Mouse (Mus musculus): ENCODE data around the gene Pikfyve. TPM values are rescaled to one million over a fixed set of nuclear protein-coding genes. Genes with fewer than 3 reads are reported as not detected.
A peak's percentile ranks its signal among the peaks of the same experiment; 100 is the strongest.

Pikfyve gene
- polyA plus RNA-seq (2015; fragmentation: Nextera tagmentation; extraction: Ambion mirVana), result 10.7 and 10.9 TPM in 2 replicates

DNA sequence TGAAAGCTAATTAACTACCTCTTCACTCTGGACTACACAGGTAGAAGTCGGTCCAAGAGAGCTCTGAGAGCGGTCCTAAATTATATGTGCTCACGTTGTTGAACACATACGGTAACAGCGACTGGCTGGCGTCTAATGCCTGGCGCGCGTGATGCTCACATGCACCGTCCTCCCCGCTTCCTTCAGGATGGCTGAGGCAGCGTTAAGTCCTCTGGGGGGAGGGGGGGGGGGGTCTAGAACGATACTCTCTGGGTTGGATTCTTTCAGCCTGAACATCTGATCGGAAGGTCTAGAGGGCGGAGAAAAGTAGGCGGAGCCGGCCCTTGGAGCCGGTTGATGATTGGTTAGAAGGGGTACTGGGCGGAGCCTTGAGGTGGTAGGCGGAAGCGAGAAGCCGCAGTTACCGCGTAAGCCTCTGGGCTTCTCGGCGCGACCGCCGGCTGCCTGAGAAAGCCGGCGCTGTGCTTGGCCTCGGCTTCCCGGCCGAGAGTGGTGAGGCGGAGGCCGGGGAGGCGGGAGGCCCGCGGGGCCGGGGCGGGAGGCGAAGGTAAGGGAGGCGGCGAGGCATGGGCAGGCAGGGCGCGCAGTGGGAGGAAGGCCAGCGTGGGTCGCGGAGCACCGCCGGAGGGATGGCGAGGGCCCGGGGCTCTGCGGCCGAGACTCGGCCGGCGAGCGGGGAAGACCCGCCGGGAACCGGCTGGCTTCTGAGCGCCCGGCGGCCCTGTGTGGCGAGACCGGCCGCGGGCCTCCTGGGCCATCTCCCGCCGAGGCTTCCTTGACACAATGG is at the start of gene Pikfyve, which contains the start of gene Idh1:
Gene Pikfyve, plus strand, starts transcription at position 397 of the 787 bp plus-strand sequence.
Gene Idh1, minus strand, starts transcription at position 214 of the 787 bp plus-strand sequence.
- H3K4me1 ChIP-seq, result 0 out of 2 replicates have a peak, but pooled peaks cover 14% of the 10 kb centered on the region

GRCm38 (mm10) chr1:65137560-65137959 is 48.9 kb upstream of the Pikfyve start:
- H3K9me3 ChIP-seq (replicated peaks), result no peaks in the 10 kb centered on the region
- no peak for ATAC-seq (ENCODE audit: insufficient number of reproducible peaks, low FRiP score, low TSS enrichment, low read depth)
- 74% methylated on average over 6 of the region's 6 CpGs for WGBS
- no peak overlapping the region for H3K4me3 ChIP-seq (replicated peaks)
- H3K4me2 ChIP-seq (replicated peaks), result no peak overlapping the region
- H3K27me3 ChIP-seq, result no peaks in the 10 kb centered on the region
- no peak overlapping the region for H3K27ac ChIP-seq (replicated peaks)
- H3K36me3 ChIP-seq, result no peaks in the 10 kb centered on the region
- no peak overlapping the region for H3K9ac ChIP-seq
- H3K4me1 ChIP-seq, result no peaks in the 10 kb centered on the region

More for the DNA sequence above, at the start of gene Pikfyve, which contains the start of gene Idh1:
- under 1% methylated on average over 70 of the region's 71 CpGs for WGBS
- H3K9ac ChIP-seq, result peak within 1 kb of the TSS; percentile 70
- H3K4me2 ChIP-seq (replicated peaks), result peak within 1 kb of the TSS; percentile 68
- peak within 1 kb of the TSS; percentile 90 for H3K27ac ChIP-seq (replicated peaks)
- H3K4me3 ChIP-seq (replicated peaks), result peak within 1 kb of the TSS; percentile 73
- H3K9me3 ChIP-seq (replicated peaks), result no peaks in the 10 kb centered on the region
- H3K36me3 ChIP-seq, result no peaks in the 10 kb centered on the region
- H3K27me3 ChIP-seq, result no peaks in the 10 kb centered on the region
- peak; percentile 99 for ATAC-seq (ENCODE audit: insufficient number of reproducible peaks, low FRiP score, low TSS enrichment, low read depth)

- H3K36me3 ChIP-seq, result no peaks in the 10 kb centered on the region
- H3K9me3 ChIP-seq (replicated peaks), result no peaks in the 10 kb centered on the region
- H3K4me3 ChIP-seq (replicated peaks), result no peak overlapping the region
- H3K9ac ChIP-seq, result no peak overlapping the region
- WGBS, result 43% methylated on average over 2 of the region's 2 CpGs
- no peaks in the 10 kb centered on the region for H3K4me1 ChIP-seq
- no peak overlapping the region for H3K27ac ChIP-seq (replicated peaks)
- no peak overlapping the region for H3K4me2 ChIP-seq (replicated peaks)
- H3K27me3 ChIP-seq, result no peaks in the 10 kb centered on the region
- ATAC-seq (ENCODE audit: insufficient number of reproducible peaks, low FRiP score, low TSS enrichment, low read depth), result no peak
Measured at GRCm38 (mm10) chr1:65144783-65145182, 41.7 kb upstream of the Pikfyve start.

- no peak overlapping the region for H3K4me3 ChIP-seq (replicated peaks)
- 25% methylated on average over 2 of the region's 2 CpGs for WGBS
- no peak for ATAC-seq (ENCODE audit: insufficient number of reproducible peaks, low FRiP score, low TSS enrichment, low read depth)
Measured at GRCm38 (mm10) chr1:65146601-65147000, 39.9 kb upstream of the Pikfyve start.

DNA sequence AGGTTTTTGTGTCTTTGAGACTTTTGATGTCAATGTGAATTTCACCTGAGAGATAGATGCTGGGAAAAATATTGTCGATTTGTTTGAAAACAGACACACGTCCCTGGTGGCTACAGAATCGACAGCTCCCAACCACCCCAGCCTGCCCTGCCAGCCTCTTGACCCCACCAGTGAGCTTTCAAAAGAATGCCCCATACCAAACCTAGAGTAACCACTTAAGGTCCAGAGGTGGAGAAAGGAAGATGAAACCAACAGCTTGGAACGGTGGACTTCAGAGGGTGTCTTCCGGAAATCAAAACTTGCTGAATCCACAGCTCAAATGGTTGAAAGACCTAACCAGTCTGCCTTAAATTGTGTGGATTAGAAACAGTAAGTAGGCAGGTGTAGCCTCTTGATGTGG is 39.2 kb upstream of the Pikfyve start:
- WGBS, result 86% methylated on average over 5 of the region's 5 CpGs
- ATAC-seq (ENCODE audit: insufficient number of reproducible peaks, low FRiP score, low TSS enrichment, low read depth), result no peak

More at GRCm38 (mm10) chr1:65146601-65147000, 39.9 kb upstream of the Pikfyve start:
- Histone ChIP-seq H3K36me3 (no peaks in the 10 kb centered on the region), H3K9ac (no peak overlapping the region), H3K27me3 (no peaks in the 10 kb centered on the region), H3K4me1 (no peaks in the 10 kb centered on the region), H3K4me2 (replicated peaks) (no peak overlapping the region), H3K27ac (replicated peaks) (no peak overlapping the region), H3K9me3 (replicated peaks) (no peaks in the 10 kb centered on the region)

DNA sequence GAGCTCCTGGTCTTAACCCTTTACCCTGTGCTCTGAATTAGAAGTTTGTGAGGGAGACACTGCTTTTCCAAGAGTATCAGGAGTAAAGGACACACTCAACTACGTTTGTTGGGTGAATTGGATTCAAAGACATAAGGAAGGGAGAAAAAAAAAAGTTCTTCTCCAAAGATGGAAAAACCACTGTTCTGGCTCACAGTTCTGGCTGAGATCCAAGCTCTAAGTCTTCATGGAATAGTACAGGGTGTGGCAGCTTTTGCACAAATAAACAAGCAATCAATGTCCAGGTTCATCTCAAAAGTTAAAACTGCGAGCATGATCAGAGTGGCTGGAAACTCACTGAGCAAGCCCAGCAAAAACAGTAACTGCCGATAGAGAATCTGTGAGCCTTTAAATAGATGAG is 38.5 kb upstream of the Pikfyve start:
- WGBS, result 65% methylated on average over 3 of the region's 3 CpGs
- Histone ChIP-seq H3K27ac (replicated peaks) (no peak overlapping the region), H3K4me1 (no peaks in the 10 kb centered on the region), H3K4me2 (replicated peaks) (no peak overlapping the region), H3K4me3 (replicated peaks) (no peak overlapping the region), H3K9ac (no peak overlapping the region), H3K36me3 (no peaks in the 10 kb centered on the region), H3K27me3 (no peaks in the 10 kb centered on the region), H3K9me3 (replicated peaks) (no peaks in the 10 kb centered on the region)
- ATAC-seq (ENCODE audit: insufficient number of reproducible peaks, low FRiP score, low TSS enrichment, low read depth), result no peak

More for the DNA sequence above, 39.2 kb upstream of the Pikfyve start:
- Histone ChIP-seq H3K4me2 (replicated peaks) (no peak overlapping the region), H3K4me1 (no peaks in the 10 kb centered on the region), H3K27ac (replicated peaks) (no peak overlapping the region), H3K36me3 (no peaks in the 10 kb centered on the region), H3K4me3 (replicated peaks) (no peak overlapping the region), H3K27me3 (no peaks in the 10 kb centered on the region), H3K9me3 (replicated peaks) (no peaks in the 10 kb centered on the region), H3K9ac (no peak overlapping the region)

- Histone ChIP-seq H3K4me2 (replicated peaks) (no peak overlapping the region), H3K27ac (replicated peaks) (no peak overlapping the region), H3K9me3 (replicated peaks) (no peaks in the 10 kb centered on the region), H3K9ac (no peak overlapping the region), H3K27me3 (no peaks in the 10 kb centered on the region), H3K4me3 (replicated peaks) (no peak overlapping the region), H3K36me3 (peaks cover 18% of the 10 kb centered on the region), H3K4me1 (no peaks in the 10 kb centered on the region)
- no peak for ATAC-seq (ENCODE audit: insufficient number of reproducible peaks, low FRiP score, low TSS enrichment, low read depth)
Measured at GRCm38 (mm10) chr1:65154814-65155213, 31.7 kb upstream of the Pikfyve start.

GRCm38 (mm10) chr1:65156111-65156510 is 30.4 kb upstream of the Pikfyve start:
- no peak overlapping the region for H3K4me3 ChIP-seq (replicated peaks)
- ATAC-seq (ENCODE audit: insufficient number of reproducible peaks, low FRiP score, low TSS enrichment, low read depth), result no peak
- no peak overlapping the region for H3K4me2 ChIP-seq (replicated peaks)
- 90% methylated on average over 5 of the region's 5 CpGs for WGBS
- no peaks in the 10 kb centered on the region for H3K4me1 ChIP-seq
- no peaks in the 10 kb centered on the region for H3K27me3 ChIP-seq
- no peak overlapping the region for H3K27ac ChIP-seq (replicated peaks)
- no peaks in the 10 kb centered on the region for H3K9me3 ChIP-seq (replicated peaks)
- H3K9ac ChIP-seq, result no peak overlapping the region
- H3K36me3 ChIP-seq, result peaks cover 31% of the 10 kb centered on the region

GRCm38 (mm10) chr1:65162210-65162609 is 24.3 kb upstream of the Pikfyve start:
- WGBS, result 91% methylated on average over 1 of the region's 1 CpGs
- Histone ChIP-seq H3K9ac (no peak overlapping the region), H3K4me2 (replicated peaks) (no peak overlapping the region), H3K36me3 (peaks cover 83% of the 10 kb centered on the region), H3K27me3 (no peaks in the 10 kb centered on the region), H3K4me1 (no peaks in the 10 kb centered on the region), H3K9me3 (replicated peaks) (no peaks in the 10 kb centered on the region), H3K4me3 (replicated peaks) (no peak overlapping the region), H3K27ac (replicated peaks) (no peak overlapping the region)
- ATAC-seq (ENCODE audit: insufficient number of reproducible peaks, low FRiP score, low TSS enrichment, low read depth), result no peak

GRCm38 (mm10) chr1:65167496-65167895 is 19.0 kb upstream of the Pikfyve start:
- 66% methylated on average over 1 of the region's 1 CpGs for WGBS
- no peaks in the 10 kb centered on the region for H3K9me3 ChIP-seq (replicated peaks)
- no peaks in the 10 kb centered on the region for H3K4me1 ChIP-seq
- no peak overlapping the region for H3K27ac ChIP-seq (replicated peaks)
- ATAC-seq (ENCODE audit: insufficient number of reproducible peaks, low FRiP score, low TSS enrichment, low read depth), result no peak
- no peak overlapping the region for H3K9ac ChIP-seq
- H3K27me3 ChIP-seq, result no peaks in the 10 kb centered on the region
- H3K4me3 ChIP-seq (replicated peaks), result no peak overlapping the region
- no peak overlapping the region for H3K4me2 ChIP-seq (replicated peaks)
- H3K36me3 ChIP-seq, result peaks cover 82% of the 10 kb centered on the region

DNA sequence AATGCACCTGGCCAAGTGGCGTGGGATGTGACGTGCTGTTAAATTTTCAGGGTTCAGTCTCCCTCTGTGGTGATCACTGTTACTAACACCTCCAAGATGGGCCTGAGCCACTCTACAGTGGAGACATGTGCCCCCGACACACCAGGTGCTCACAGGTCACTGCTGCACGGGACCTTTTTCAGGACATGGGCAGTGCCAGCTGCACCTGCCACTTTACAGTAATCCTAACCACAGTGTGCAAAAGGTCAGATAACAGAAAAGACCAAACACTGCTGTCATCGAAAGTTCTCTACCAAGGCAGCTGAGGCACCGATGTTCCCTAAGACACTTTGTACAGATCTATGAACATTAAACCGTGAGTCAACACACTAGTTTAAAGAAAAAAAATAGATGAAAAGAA is 16.9 kb upstream of the Pikfyve start:
- Histone ChIP-seq H3K4me2 (replicated peaks) (no peak overlapping the region), H3K27ac (replicated peaks) (no peak overlapping the region), H3K4me3 (replicated peaks) (no peak overlapping the region), H3K4me1 (no peaks in the 10 kb centered on the region), H3K9ac (no peak overlapping the region), H3K9me3 (replicated peaks) (no peaks in the 10 kb centered on the region), H3K36me3 (peaks cover 75% of the 10 kb centered on the region), H3K27me3 (no peaks in the 10 kb centered on the region)
- 90% methylated on average over 7 of the region's 7 CpGs for WGBS
- ATAC-seq (ENCODE audit: insufficient number of reproducible peaks, low FRiP score, low TSS enrichment, low read depth), result no peak

DNA sequence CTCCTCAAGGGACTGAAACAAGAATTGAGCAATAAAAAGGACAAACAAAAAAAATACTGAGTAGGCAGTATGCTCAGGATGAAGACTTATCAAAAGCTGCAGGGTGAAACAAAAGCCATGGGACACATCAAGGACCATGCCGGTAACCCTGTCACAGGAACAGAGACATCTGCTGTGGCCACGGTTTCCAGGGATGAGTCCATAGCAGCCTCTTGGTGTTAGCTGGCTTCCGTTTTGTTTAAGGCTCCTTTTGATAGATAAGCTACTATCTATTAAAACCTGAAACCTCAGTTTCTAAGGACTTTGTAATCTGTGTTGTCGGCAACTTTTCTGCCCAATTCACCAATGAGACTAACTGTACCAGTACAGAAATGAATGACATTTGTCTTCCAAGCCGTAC is 16.5 kb upstream of the Pikfyve start:
- H3K27ac ChIP-seq (replicated peaks), result no peak overlapping the region
- 92% methylated on average over 5 of the region's 5 CpGs for WGBS
- no peak overlapping the region for H3K4me2 ChIP-seq (replicated peaks)
- ATAC-seq (ENCODE audit: insufficient number of reproducible peaks, low FRiP score, low TSS enrichment, low read depth), result no peak
- no peaks in the 10 kb centered on the region for H3K4me1 ChIP-seq
- no peak overlapping the region for H3K9ac ChIP-seq
- peaks cover 73% of the 10 kb centered on the region for H3K36me3 ChIP-seq
- no peaks in the 10 kb centered on the region for H3K9me3 ChIP-seq (replicated peaks)
- no peak overlapping the region for H3K4me3 ChIP-seq (replicated peaks)
- no peaks in the 10 kb centered on the region for H3K27me3 ChIP-seq

Measured in embryonic facial prominence, embryonic 15.5 days (tissue).